Mouse (Mus musculus): Measurements from ENCODE around the gene Olfr668. TPM values are rescaled to one million over a fixed set of nuclear protein-coding genes. Genes with fewer than 3 reads are reported as not detected.
"Not testable (repeated sequence)": the region's sequence is repeated elsewhere in the genome, so short reads cannot be mapped to it uniquely, and the experiment has no call there.

Gene Olfr668
- not detected in 2 replicates for polyA plus RNA-seq (2015; fragmentation: Nextera tagmentation; extraction: Ambion mirVana)

- no peaks in the 10 kb centered on the region for H3K27me3 ChIP-seq (replicated peaks)
- no peaks in the 10 kb centered on the region for H3K9me3 ChIP-seq
- no peak within 1 kb of the TSS for H3K27ac ChIP-seq
- 73% methylated on average over 1 of the region's 1 CpGs for WGBS
- no peaks in the 10 kb centered on the region for H3K4me1 ChIP-seq
- no peak for ATAC-seq (ENCODE audit: insufficient read depth, low FRiP score, low read depth)
- H3K4me2 ChIP-seq = no peak within 1 kb of the TSS
- no peak within 1 kb of the TSS for H3K9ac ChIP-seq
- H3K36me3 ChIP-seq = no peaks in the 10 kb centered on the region
- H3K4me3 ChIP-seq (replicated peaks) = no peak within 1 kb of the TSS
These were observed at the start of gene Olfr668 for GRCm38 (mm10) chr7:104927957-104928356. TSS of gene Olfr668 (minus strand) at chr7:104928057.

GRCm38 (mm10) chr7:104972507-104972906, 44.6 kb upstream of the Olfr668 start:
- not testable (repeated sequence) for H3K4me1 ChIP-seq; H3K4me3 ChIP-seq (replicated peaks); H3K9ac ChIP-seq; H3K4me2 ChIP-seq; H3K36me3 ChIP-seq; ATAC-seq (ENCODE audit: insufficient read depth, low FRiP score, low read depth); H3K27ac ChIP-seq; H3K9me3 ChIP-seq; H3K27me3 ChIP-seq (replicated peaks)
- WGBS = 69% methylated on average over 2 of the region's 2 CpGs

GRCm38 (mm10) chr7:104962520-104962919, 34.7 kb upstream of the Olfr668 start, which contains the start of gene Olfr670:
TSS of gene Olfr670 (minus strand) at chr7:104962620.
- no peak for ATAC-seq (ENCODE audit: insufficient read depth, low FRiP score, low read depth)
- Histone ChIP-seq H3K27me3 (replicated peaks) (no peaks in the 10 kb centered on the region), H3K27ac (no peak within 1 kb of the TSS), H3K4me1 (no peaks in the 10 kb centered on the region), H3K4me2 (no peak within 1 kb of the TSS), H3K36me3 (no peaks in the 10 kb centered on the region), H3K9ac (no peak within 1 kb of the TSS), H3K4me3 (replicated peaks) (no peak within 1 kb of the TSS), H3K9me3 (no peaks in the 10 kb centered on the region)
- WGBS = 38% methylated on average over 1 of the region's 1 CpGs

DNA sequence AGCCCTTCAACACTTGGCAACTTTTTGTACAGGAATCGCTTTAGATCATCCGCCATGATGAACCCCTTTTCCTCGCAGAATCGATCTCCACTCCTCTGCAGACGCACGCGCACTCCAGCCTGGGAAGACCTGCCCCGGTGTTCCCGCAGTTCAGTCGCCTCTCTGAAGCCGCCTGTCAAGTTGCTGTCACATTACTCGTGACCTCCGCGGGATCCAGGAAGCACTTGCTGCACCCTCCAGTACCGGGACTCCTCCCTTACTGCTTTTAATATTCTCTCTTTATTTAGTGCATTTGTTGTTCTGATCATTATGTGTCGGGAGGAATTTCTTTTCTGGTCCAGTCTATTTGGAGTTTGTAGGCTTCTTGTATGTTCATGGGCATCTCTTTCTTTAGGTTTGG, 22.4 kb upstream of the Olfr668 start:
- H3K9me3 ChIP-seq; H3K27me3 ChIP-seq (replicated peaks); H3K4me1 ChIP-seq; ATAC-seq (ENCODE audit: insufficient read depth, low FRiP score, low read depth); H3K27ac ChIP-seq; H3K9ac ChIP-seq; H3K36me3 ChIP-seq; H3K4me2 ChIP-seq; H3K4me3 ChIP-seq (replicated peaks): not testable (repeated sequence)
- 93% methylated on average over 16 of the region's 16 CpGs for WGBS

DNA sequence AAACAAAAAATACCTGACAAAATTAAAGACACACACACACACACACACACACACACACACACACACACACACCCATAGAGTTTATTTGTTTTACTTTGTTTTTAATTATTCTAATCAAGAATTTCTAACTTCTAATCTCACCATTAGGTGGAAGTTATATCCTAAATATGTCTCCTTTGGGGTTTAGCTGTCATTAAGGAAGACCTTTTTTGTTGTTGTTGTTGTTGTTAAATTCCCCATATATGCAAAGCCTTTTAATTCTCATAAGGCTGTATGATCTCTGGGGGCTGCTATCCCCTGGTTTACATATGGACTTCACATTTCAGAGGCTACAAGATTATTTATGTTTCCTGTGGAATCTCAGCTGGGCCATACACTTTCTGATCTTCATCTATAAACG, 6.1 kb upstream of the Olfr668 start, which contains the start of gene Olfr669:
Gene Olfr669, plus strand, starts transcription at position 301 of the 400 bp plus-strand sequence.
- Histone ChIP-seq H3K9me3 (no peaks in the 10 kb centered on the region), H3K4me3 (replicated peaks) (no peak within 1 kb of the TSS), H3K27ac (no peak within 1 kb of the TSS), H3K9ac (no peak within 1 kb of the TSS), H3K4me2 (no peak within 1 kb of the TSS), H3K36me3 (no peaks in the 10 kb centered on the region), H3K4me1 (no peaks in the 10 kb centered on the region), H3K27me3 (replicated peaks) (no peaks in the 10 kb centered on the region)
- 71% methylated on average over 1 of the region's 1 CpGs for WGBS
- ATAC-seq (ENCODE audit: insufficient read depth, low FRiP score, low read depth) = no peak

GRCm38 (mm10) chr7:104921382-104921781, 6.5 kb downstream of the Olfr668 start, which contains the start of gene Olfr667:
TSS of gene Olfr667 (minus strand) at chr7:104921482.
- Histone ChIP-seq H3K36me3 (no peaks in the 10 kb centered on the region), H3K27ac (no peak within 1 kb of the TSS), H3K4me1 (no peaks in the 10 kb centered on the region), H3K27me3 (replicated peaks) (no peaks in the 10 kb centered on the region), H3K4me2 (no peak within 1 kb of the TSS), H3K9ac (no peak within 1 kb of the TSS), H3K9me3 (no peaks in the 10 kb centered on the region), H3K4me3 (replicated peaks) (no peak within 1 kb of the TSS)
- no peak for ATAC-seq (ENCODE audit: insufficient read depth, low FRiP score, low read depth)
- WGBS = 81% methylated on average over 1 of the region's 1 CpGs

DNA sequence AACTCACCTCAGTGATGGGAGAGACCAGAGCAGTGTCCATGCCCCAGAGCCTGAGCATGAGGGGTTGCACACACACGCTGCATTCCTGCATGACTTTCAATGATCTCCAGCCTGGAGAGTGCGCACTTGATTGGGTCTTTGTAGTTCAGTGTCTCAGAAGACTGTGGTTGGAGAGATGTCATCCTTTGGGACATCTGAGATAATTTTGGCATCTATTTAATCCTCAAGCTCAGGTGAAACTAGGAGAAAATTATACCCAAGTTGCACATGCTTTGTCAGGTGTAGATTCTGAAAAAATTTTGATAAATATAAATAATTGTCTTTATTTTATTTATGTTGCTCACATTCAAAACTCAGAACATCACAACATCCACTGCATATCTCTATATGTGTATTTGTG, 32.0 kb downstream of the Olfr668 start, which contains the start of gene Olfr666:
Gene Olfr666, minus strand, starts transcription at position 101 of the 400 bp plus-strand sequence.
- ATAC-seq (ENCODE audit: insufficient read depth, low FRiP score, low read depth) = no peak
- Histone ChIP-seq H3K4me1 (no peaks in the 10 kb centered on the region), H3K4me3 (replicated peaks) (no peak within 1 kb of the TSS), H3K27me3 (replicated peaks) (no peaks in the 10 kb centered on the region), H3K9me3 (no peaks in the 10 kb centered on the region), H3K9ac (no peak within 1 kb of the TSS), H3K27ac (no peak within 1 kb of the TSS), H3K36me3 (no peaks in the 10 kb centered on the region), H3K4me2 (no peak within 1 kb of the TSS)
- WGBS = 89% methylated on average over 2 of the region's 2 CpGs

GRCm38 (mm10) chr7:104877731-104878130, 50.1 kb downstream of the Olfr668 start, which contains the start of gene Olfr665:
TSS of gene Olfr665 (plus strand) at chr7:104878031.
- ATAC-seq (ENCODE audit: insufficient read depth, low FRiP score, low read depth) = no peak
- Histone ChIP-seq H3K9ac (no peak within 1 kb of the TSS), H3K36me3 (no peaks in the 10 kb centered on the region), H3K27me3 (replicated peaks) (no peaks in the 10 kb centered on the region), H3K27ac (no peak within 1 kb of the TSS), H3K4me1 (no peaks in the 10 kb centered on the region), H3K9me3 (no peaks in the 10 kb centered on the region), H3K4me2 (no peak within 1 kb of the TSS), H3K4me3 (replicated peaks) (no peak within 1 kb of the TSS)
- 48% methylated on average over 1 of the region's 1 CpGs for WGBS

Other genes starting within 250 kb of the Olfr668 start
- gene Olfr661, start 241.6 kb downstream of the Olfr668 start, polyA plus RNA-seq (2015; fragmentation: Nextera tagmentation; extraction: Ambion mirVana) = not detected in 2 replicates
- not detected in 2 replicates for gene Usp17le, start 150.6 kb downstream of the Olfr668 start, polyA plus RNA-seq (2015; fragmentation: Nextera tagmentation; extraction: Ambion mirVana)
- gene Usp17lb, start 85.5 kb downstream of the Olfr668 start, polyA plus RNA-seq (2015; fragmentation: Nextera tagmentation; extraction: Ambion mirVana) = not detected in 2 replicates
- gene Usp17la, start 71.0 kb downstream of the Olfr668 start, polyA plus RNA-seq (2015; fragmentation: Nextera tagmentation; extraction: Ambion mirVana) = not detected in 2 replicates
- not detected in 2 replicates for gene Olfr665, start 50.0 kb downstream of the Olfr668 start, polyA plus RNA-seq (2015; fragmentation: Nextera tagmentation; extraction: Ambion mirVana)
- gene Olfr666, start 32.1 kb downstream of the Olfr668 start, polyA plus RNA-seq (2015; fragmentation: Nextera tagmentation; extraction: Ambion mirVana) = not detected in 2 replicates
- gene Olfr667, start 6.6 kb downstream of the Olfr668 start, polyA plus RNA-seq (2015; fragmentation: Nextera tagmentation; extraction: Ambion mirVana) = not detected in 2 replicates
- gene Olfr669, start 6.2 kb upstream of the Olfr668 start, polyA plus RNA-seq (2015; fragmentation: Nextera tagmentation; extraction: Ambion mirVana) = not detected in 2 replicates
- not detected in 2 replicates for gene Olfr670, start 34.6 kb upstream of the Olfr668 start, polyA plus RNA-seq (2015; fragmentation: Nextera tagmentation; extraction: Ambion mirVana)
- gene Olfr671, start 51.1 kb upstream of the Olfr668 start, polyA plus RNA-seq (2015; fragmentation: Nextera tagmentation; extraction: Ambion mirVana) = not detected in 2 replicates
- gene Olfr672, start 74.0 kb upstream of the Olfr668 start, polyA plus RNA-seq (2015; fragmentation: Nextera tagmentation; extraction: Ambion mirVana) = not detected in 2 replicates
- gene Olfr675, start 100.4 kb upstream of the Olfr668 start, polyA plus RNA-seq (2015; fragmentation: Nextera tagmentation; extraction: Ambion mirVana) = not detected in 2 replicates
- not detected in 2 replicates for gene Olfr676, start 104.6 kb upstream of the Olfr668 start, polyA plus RNA-seq (2015; fragmentation: Nextera tagmentation; extraction: Ambion mirVana)
- not detected in 2 replicates for gene Olfr677, start 123.3 kb upstream of the Olfr668 start, polyA plus RNA-seq (2015; fragmentation: Nextera tagmentation; extraction: Ambion mirVana)
- gene Olfr678, start 136.4 kb upstream of the Olfr668 start, polyA plus RNA-seq (2015; fragmentation: Nextera tagmentation; extraction: Ambion mirVana) = not detected in 2 replicates
- not detected in 2 replicates for gene Olfr679, start 153.1 kb upstream of the Olfr668 start, polyA plus RNA-seq (2015; fragmentation: Nextera tagmentation; extraction: Ambion mirVana)
- gene Olfr680-ps1, start 164.8 kb upstream of the Olfr668 start, polyA plus RNA-seq (2015; fragmentation: Nextera tagmentation; extraction: Ambion mirVana) = not detected in 2 replicates
- gene Olfr681, start 188.8 kb upstream of the Olfr668 start, polyA plus RNA-seq (2015; fragmentation: Nextera tagmentation; extraction: Ambion mirVana) = not detected in 2 replicates
- gene Olfr683, start 219.0 kb upstream of the Olfr668 start, polyA plus RNA-seq (2015; fragmentation: Nextera tagmentation; extraction: Ambion mirVana) = not detected in 2 replicates
- gene Olfr684, start 235.6 kb upstream of the Olfr668 start, polyA plus RNA-seq (2015; fragmentation: Nextera tagmentation; extraction: Ambion mirVana) = not detected in 2 replicates